Mouse (Mus musculus) brain, adult 10 weeks (tissue): ENCODE data around the gene Egln3. TPM values are rescaled to one million over a fixed set of nuclear protein-coding genes. Genes with fewer than 3 reads are reported as not detected.

Experiments
- polyA plus RNA-seq: library from polyadenylated mRNA; stranded (reverse); fragments of 350-450 nt; fragmentation: Illumina TruSeq; extraction: RNeasy Lipid Tissue Mini Kit (QIAGEN cat#74804); gene quantifications from one replicate; pipeline ENCODE4 v1.2.3, GENCODE M21; 2015; ENCODE audit warnings: low read depth, low replicate concordance

Egln3 gene
- 7.4 TPM for polyA plus RNA-seq

GRCm38 (mm10) chr12:54203656-54204045 is at the start of gene Egln3:
Gene Egln3 (minus strand): TSS chr12:54203860.

